Mouse (Mus musculus) CH12.LX (cell line): Measurements from ENCODE around the gene Dnah8.

Source experiments
- BHLHE40 ChIP-seq: IDR thresholded peaks from 2 replicates; pipeline ENCODE4 v1.6.1; 2011; ENCODE audit warnings: mild to moderate bottlenecking, low read depth, low read length, improper control_type of control experiment
- CHD2 ChIP-seq: IDR thresholded peaks from 2 replicates; pipeline ENCODE4 v1.6.1; 2011; ENCODE audit warnings: low read length, improper control_type of control experiment
- CTCF ChIP-seq, 2 experiments: IDR thresholded peaks in 1 of 2; conservative IDR thresholded peaks in 1 of 2; 2 replicates each; pipeline ENCODE4 v1.5.1; 2011 to 2012; ENCODE audit warnings: low read depth in 2 of 2, low read length in 2 of 2, improper control_type of control experiment in 1 of 2, inconsistent platforms in 1 of 2, mild to moderate bottlenecking in 1 of 2, moderate library complexity in 1 of 2
- E2F4 ChIP-seq: IDR thresholded peaks from 2 replicates; pipeline ENCODE4 v1.6.1; 2011; ENCODE audit warnings: low read depth, low read length, improper control_type of control experiment; ENCODE audit not compliant: insufficient replicate concordance
- ELF1 ChIP-seq: IDR thresholded peaks from 2 replicates; pipeline ENCODE4 v1.6.1; 2014; ENCODE audit warnings: low read depth, mild to moderate bottlenecking, inconsistent platforms, low read length, improper control_type of control experiment
- JUN ChIP-seq: IDR thresholded peaks from 2 replicates; pipeline ENCODE4 v1.6.1; 2011; ENCODE audit warnings: low read depth, mild to moderate bottlenecking, low read length, improper control_type of control experiment, moderate library complexity; ENCODE audit not compliant: insufficient read depth
- MAFK ChIP-seq: IDR thresholded peaks from 2 replicates; pipeline ENCODE4 v1.6.1; 2011; ENCODE audit warnings: low read length, improper control_type of control experiment; ENCODE audit not compliant: insufficient replicate concordance
- MAZ ChIP-seq: IDR thresholded peaks from 2 replicates; pipeline ENCODE4 v1.6.1; 2012; ENCODE audit warnings: low read depth, mild to moderate bottlenecking, inconsistent platforms, low read length, improper control_type of control experiment, moderate library complexity
- POLR2A ChIP-seq: IDR thresholded peaks from 2 replicates; pipeline ENCODE4 v1.6.1; 2011; ENCODE audit warnings: low read depth, mild to moderate bottlenecking, improper control_type of control experiment, low read length
- RAD21 ChIP-seq: IDR thresholded peaks from 2 replicates; pipeline ENCODE4 v1.6.1; 2011; ENCODE audit warnings: low read depth, mild to moderate bottlenecking, low read length, improper control_type of control experiment, moderate library complexity
- USF1 ChIP-seq: IDR thresholded peaks from 2 replicates; pipeline ENCODE4 v1.6.1; 2014; ENCODE audit warnings: low read depth, mild to moderate bottlenecking, inconsistent platforms, low read length, improper control_type of control experiment
- ZC3H11A ChIP-seq: IDR thresholded peaks from 2 replicates; pipeline ENCODE4 v1.6.1; 2012; ENCODE audit warnings: low read depth, mild to moderate bottlenecking, inconsistent platforms, low read length, improper control_type of control experiment

DNA sequence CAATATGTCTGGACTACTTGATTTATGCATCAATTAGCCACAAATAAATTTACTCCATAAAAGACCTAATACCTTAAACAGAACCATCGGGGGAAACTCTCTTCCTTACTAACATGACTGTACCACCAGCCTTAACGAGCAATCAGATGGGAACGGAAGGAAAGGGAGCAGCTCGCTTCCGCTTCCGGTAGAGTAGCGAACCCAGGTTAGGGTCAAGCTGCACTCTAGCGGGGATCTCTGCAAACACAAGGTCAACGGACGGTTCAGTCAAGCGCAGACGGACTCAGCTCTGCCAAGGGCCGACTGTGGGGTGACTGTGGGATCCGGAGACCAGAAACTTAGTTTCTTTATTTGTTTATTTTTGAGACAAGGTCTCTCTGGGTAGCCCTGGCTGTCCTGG, 22.0 kb upstream of the Dnah8 start:
- TF ChIP-seq CHD2 (no peak), MAFK (no peak), ELF1 (no peak), USF1 (no peak), RAD21 (no peak), E2F4 (no peak), JUN (no peak), CTCF (conservative IDR thresholded peaks at IDR 0.05 in 1 of 2, IDR thresholded peaks at IDR 0.05 in 1 of 2; ENCODE audit: low read depth in 2 of 2, low read length in 2 of 2) (no peak), POLR2A (no peak), BHLHE40 (no peak), MAZ (no peak), ZC3H11A (no peak)
